Mouse (Mus musculus) layer of hippocampus, adult 9-11 months (tissue): ENCODE results near the gene Fhod1.
"Not testable (repeated sequence)": the region's sequence is repeated elsewhere in the genome, so short reads cannot be mapped to it uniquely, and the experiment has no call there.

Source experiments
- DNase-seq: peaks from one replicate; pipeline ENCODE4 v3.0.0; 2022

The Fhod1 gene

GRCm38 (mm10) chr8:105294776-105295175, 53.0 kb downstream of the Fhod1 start:
- DNase-seq: no peak

GRCm38 (mm10) chr8:105293405-105293804, 54.3 kb downstream of the Fhod1 start:
- DNase-seq: no peak

- DNase-seq: no peak
Observed at GRCm38 (mm10) chr8:105292471-105292870, 55.3 kb downstream of the Fhod1 start.

- DNase-seq: not testable (repeated sequence)
Observed at GRCm38 (mm10) chr8:105291802-105292201, 56.0 kb downstream of the Fhod1 start.

GRCm38 (mm10) chr8:105291364-105291763, 56.4 kb downstream of the Fhod1 start:
- not testable (repeated sequence) for DNase-seq

GRCm38 (mm10) chr8:105290554-105291314, 57.0 kb downstream of the Fhod1 start:
- DNase-seq: peak; percentile 74

GRCm38 (mm10) chr8:105289805-105290460, 57.8 kb downstream of the Fhod1 start, which contains the start of gene 4931428F04Rik:
TSS of gene 4931428F04Rik (minus strand) at chr8:105289864.
- DNase-seq: peak; percentile 54

GRCm38 (mm10) chr8:105288958-105289732, 58.6 kb downstream of the Fhod1 start:
- DNase-seq: peak; percentile 95

- DNase-seq: no peak
Observed at GRCm38 (mm10) chr8:105288231-105288630, 59.5 kb downstream of the Fhod1 start.

- no peak for DNase-seq
Observed at GRCm38 (mm10) chr8:105286907-105287306, 60.8 kb downstream of the Fhod1 start.

GRCm38 (mm10) chr8:105285514-105285913, 62.2 kb downstream of the Fhod1 start:
- DNase-seq: no peak

GRCm38 (mm10) chr8:105283074-105283473, 64.7 kb downstream of the Fhod1 start:
- DNase-seq: no peak

- no peak for DNase-seq
Observed at GRCm38 (mm10) chr8:105282239-105282638, 65.5 kb downstream of the Fhod1 start.

GRCm38 (mm10) chr8:105281821-105282220, 65.9 kb downstream of the Fhod1 start:
- no peak for DNase-seq

- DNase-seq: no peak
Observed at GRCm38 (mm10) chr8:105280567-105280966, 67.2 kb downstream of the Fhod1 start.
